In the genomic region with DNA sequence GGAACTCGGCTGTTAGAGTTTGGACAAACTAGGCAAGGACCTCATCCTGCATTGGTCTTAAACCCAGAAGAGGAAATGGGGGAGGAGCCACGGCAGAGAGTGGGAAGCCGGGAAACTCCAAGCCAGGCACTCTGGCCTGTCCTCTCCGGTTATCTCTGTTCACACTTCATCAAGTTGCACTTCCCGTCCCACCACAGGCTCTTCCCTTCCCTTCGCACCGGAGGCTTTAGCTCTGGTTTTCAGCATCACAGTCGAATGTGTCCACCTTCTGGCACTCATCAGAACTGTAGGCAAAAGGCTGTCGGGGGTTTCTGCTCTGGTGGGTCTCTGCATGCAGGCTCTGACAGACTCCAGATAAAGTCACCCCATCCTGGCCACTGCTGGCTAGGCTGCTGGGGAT, we compare ENCODE assay signal across 9 mouse cellular contexts. TPM values are rescaled to one million over a fixed set of nuclear protein-coding genes. Genes with fewer than 3 reads are reported as not detected.
A peak's percentile ranks its signal among the peaks of the same experiment; 100 is the strongest.
DNase-seq lines count a peak whose midpoint lies in the region; ATAC-seq and TF ChIP-seq lines count a peak whose summit lies in the region.
"Had no signal": no experiment of that assay in that cellular context is flagged by ENCODE, and none has a peak within 500 bp of the region (broad histone marks: within the 10 kb centered on the region; RNA-seq: fewer than 3 reads in every experiment).

No protein-coding gene starts in this region.

- no peak overlapping the region for H3K4me2 ChIP-seq in midbrain, postnatal 0 days (ENCODE audit: low read depth, low read length, poor library complexity, severe bottlenecking)
- H3K4me2 ChIP-seq in midbrain, embryonic 16.5 days (ENCODE audit: low read length), result no peak overlapping the region
- no peak overlapping the region for H3K4me2 ChIP-seq in embryonic facial prominence, embryonic 14.5 days (ENCODE audit: low read depth, low read length)
- H3K4me2 ChIP-seq: neural tube, embryonic 12.5 days had no signal

- H3K27me3 ChIP-seq in midbrain, postnatal 0 days (ENCODE audit: insufficient read depth, low read length), result no peaks in the 10 kb centered on the region
- H3K27me3 ChIP-seq in midbrain, embryonic 16.5 days (ENCODE audit: control insufficient read depth, insufficient read depth, low read depth, low read length), result no peaks in the 10 kb centered on the region
- no peaks in the 10 kb centered on the region for H3K27me3 ChIP-seq in embryonic facial prominence, embryonic 14.5 days (replicated peaks; ENCODE audit: control insufficient read depth, insufficient read depth, low read length)
- H3K27me3 ChIP-seq: neural tube, embryonic 12.5 days had no signal

- no peak overlapping the region for H3K27ac ChIP-seq in midbrain, postnatal 0 days (ENCODE audit: low read depth, low read length)
- no peak overlapping the region for H3K27ac ChIP-seq in midbrain, embryonic 16.5 days (ENCODE audit: low read length)
- H3K27ac ChIP-seq in embryonic facial prominence, embryonic 14.5 days (replicated peaks; ENCODE audit: low read depth, low read length), result no peak overlapping the region
- H3K27ac ChIP-seq: neural tube, embryonic 12.5 days had no signal

- H3K9me3 ChIP-seq in midbrain, postnatal 0 days (ENCODE audit: low read length), result no peaks in the 10 kb centered on the region
- no peaks in the 10 kb centered on the region for H3K9me3 ChIP-seq in midbrain, embryonic 16.5 days (replicated peaks; ENCODE audit: control insufficient read depth, low read length, poor library complexity, severe bottlenecking)
- no peaks in the 10 kb centered on the region for H3K9me3 ChIP-seq in embryonic facial prominence, embryonic 14.5 days (ENCODE audit: control insufficient read depth, low read length)
- H3K9me3 ChIP-seq: neural tube, embryonic 12.5 days had no signal

- H3K4me3 ChIP-seq in midbrain, postnatal 0 days (ENCODE audit: low read depth, low read length), result no peak overlapping the region
- H3K4me3 ChIP-seq in midbrain, embryonic 16.5 days (ENCODE audit: low read depth, low read length), result no peak overlapping the region
- H3K4me3 ChIP-seq in embryonic facial prominence, embryonic 14.5 days (ENCODE audit: low read depth, low read length), result no peak overlapping the region
- H3K4me3 ChIP-seq: neural tube, embryonic 12.5 days had no signal

- peak; percentile 78 for DNase-seq in midbrain, postnatal 0 days (ENCODE audit: low spot score)
- peak; percentile 78 for DNase-seq in embryonic facial prominence, embryonic 14.5 days (ENCODE audit: low spot score)
- DNase-seq in kidney, postnatal 14 days, result peak; percentile 63
- DNase-seq in mesoderm, embryonic 11.5 days (ENCODE audit: low read depth, low spot score), result peak; percentile 70
- DNase-seq in natural killer cell, adult 2 months (ENCODE audit: low spot score in 2 of 2), result no peak
- DNase-seq in adrenal gland, postnatal 10 days, result no peak

- no peak overlapping the region for H3K9ac ChIP-seq in midbrain, postnatal 0 days (replicated peaks; ENCODE audit: low read length, poor library complexity, severe bottlenecking)
- no peak overlapping the region for H3K9ac ChIP-seq in midbrain, embryonic 16.5 days (ENCODE audit: low read depth, low read length)
- no peak overlapping the region for H3K9ac ChIP-seq in embryonic facial prominence, embryonic 14.5 days (ENCODE audit: low read depth, low read length)
- H3K9ac ChIP-seq: neural tube, embryonic 12.5 days had no signal

- peak; percentile 82 for TF ChIP-seq CTCF in midbrain, postnatal 0 days (IDR thresholded peaks at IDR 0.05)

- peaks cover 3% of the 10 kb centered on the region; the same call in 1 of the 2 replicates for H3K4me1 ChIP-seq in midbrain, postnatal 0 days (ENCODE audit: insufficient read depth, low read length)
- H3K4me1 ChIP-seq in midbrain, embryonic 16.5 days (ENCODE audit: control insufficient read depth, insufficient read depth, low read length), result peaks cover 6% of the 10 kb centered on the region
- H3K4me1 ChIP-seq in embryonic facial prominence, embryonic 14.5 days (ENCODE audit: control insufficient read depth, insufficient read depth, low read length), result no peaks in the 10 kb centered on the region; the same call in 1 of the 2 replicates

- ATAC-seq in midbrain, postnatal 0 days (ENCODE audit: low FRiP score), result no peak
- ATAC-seq in midbrain, embryonic 16.5 days, result no peak
- 0 out of 2 replicates have a peak, but pooled peaks have one; percentile 26 for ATAC-seq in embryonic facial prominence, embryonic 14.5 days (ENCODE audit: low read depth)
- ATAC-seq in monocyte, adult 5-6 weeks (replicated peaks; ENCODE audit: insufficient number of reproducible peaks, low FRiP score, low TSS enrichment, poor library complexity, severe bottlenecking), result no peak

- H3K36me3 ChIP-seq in midbrain, postnatal 0 days (ENCODE audit: insufficient read depth, low read length), result peaks cover 21% of the 10 kb centered on the region
- no peaks in the 10 kb centered on the region; the same call in 1 of the 2 replicates for H3K36me3 ChIP-seq in midbrain, embryonic 16.5 days (ENCODE audit: control insufficient read depth, insufficient read depth, low read length)
- no peaks in the 10 kb centered on the region for H3K36me3 ChIP-seq in embryonic facial prominence, embryonic 14.5 days (ENCODE audit: control insufficient read depth, insufficient read depth, low read length)

- WGBS in midbrain, postnatal 0 days, result 19% methylated on average over 9 of the region's 9 CpGs
- 13% methylated on average over 9 of the region's 9 CpGs for WGBS in midbrain, embryonic 16.5 days
- WGBS in embryonic facial prominence, embryonic 14.5 days, result 9% methylated on average over 9 of the region's 9 CpGs

RNA-seq across cellular contexts. Expression of a gene that starts 48.5 kb away (rescaled TPM):
- total RNA-seq in midbrain, postnatal 0 days (2014; rRNA removed), result 0.19 and 0.38 TPM in 2 replicates
- 0.05 TPM in 1 of 2 replicates, not detected in the other for polyA plus RNA-seq in midbrain, postnatal 0 days (2015; fragmentation: Nextera tagmentation; extraction: Ambion mirVana)
- 0.14 and 0.29 TPM in 2 replicates for polyA plus RNA-seq in midbrain, embryonic 16.5 days (2015; fragmentation: Nextera tagmentation; extraction: Ambion mirVana)
- 0.13 TPM in 2 replicates for polyA plus RNA-seq in embryonic facial prominence, embryonic 14.5 days (2014; fragmentation: Nextera tagmentation; extraction: Ambion mirVana)
- total RNA-seq in monocyte, adult 5-6 weeks (2017), result 0.19 to 0.57 TPM in 2 of 3 replicates, not detected in the other
- under 1 TPM; 0.12 TPM for total RNA-seq in adrenal gland, postnatal 10 days (2021)

RNA-seq across cellular contexts. Expression of a gene that starts 52.1 kb away (rescaled TPM):
- total RNA-seq in midbrain, postnatal 0 days (2014; rRNA removed), result 64.3 and 66.1 TPM in 2 replicates
- polyA plus RNA-seq in midbrain, postnatal 0 days (2015; fragmentation: Nextera tagmentation; extraction: Ambion mirVana), result 31.4 and 34.8 TPM in 2 replicates
- polyA plus RNA-seq in midbrain, embryonic 16.5 days (2015; fragmentation: Nextera tagmentation; extraction: Ambion mirVana), result 19.5 and 22.6 TPM in 2 replicates
- 51.0 and 55.1 TPM in 2 replicates for polyA plus RNA-seq in embryonic facial prominence, embryonic 14.5 days (2014; fragmentation: Nextera tagmentation; extraction: Ambion mirVana)
- 15.0 to 31.5 TPM (median 22.9 TPM) in 3 replicates for total RNA-seq in monocyte, adult 5-6 weeks (2017)
- total RNA-seq in adrenal gland, postnatal 10 days (2021), result 10 to 100 TPM; 76.2 to 77.8 TPM

Comparison
In these comparisons a context has a peak if more than half of its experiments do, and no peak if none do; other contexts are left out.
1. DNase-seq: peak in midbrain, postnatal 0 days (single experiment), embryonic facial prominence, embryonic 14.5 days (single experiment), kidney, postnatal 14 days (single experiment) and mesoderm, embryonic 11.5 days (single experiment); none in natural killer cell, adult 2 months (0 of 2) and adrenal gland, postnatal 10 days (single experiment).